Mouse (Mus musculus): ENCODE measurements around the gene Mef2b. TPM values are rescaled to one million over a fixed set of nuclear protein-coding genes. Genes with fewer than 3 reads are reported as not detected.

Mef2b gene
- polyA plus RNA-seq, 1 experiment = 0.05 TPM

DNA sequence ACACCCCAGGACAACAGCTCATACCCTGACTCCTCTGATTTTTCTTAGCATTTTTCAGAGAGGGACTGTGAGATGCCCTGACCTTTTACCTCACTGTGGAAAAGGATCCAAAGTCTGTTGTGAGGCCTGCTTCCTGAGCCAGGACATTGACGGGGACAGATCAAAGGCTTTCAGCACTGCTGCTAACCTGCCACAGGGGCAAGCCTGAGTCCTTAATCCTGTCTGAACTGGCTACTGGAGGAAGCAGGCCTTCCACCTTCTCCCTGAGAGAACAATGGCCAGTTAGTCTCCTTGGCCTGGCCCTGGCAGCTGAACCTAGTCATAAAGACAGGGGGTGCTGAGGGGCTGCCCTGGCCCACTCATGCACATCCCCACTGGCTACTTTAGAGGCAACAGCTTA is 68.6 kb downstream of the Mef2b start:
- no peak for TF ChIP-seq FOSL1 (IDR thresholded peaks at IDR 0.05; ENCODE audit: insufficient read depth, low read length, poor library complexity, severe bottlenecking)
- TF ChIP-seq MYOD1 (IDR thresholded peaks at IDR 0.05; ENCODE audit: control insufficient read depth, insufficient read length, low read depth) = no peak
- no peak for TF ChIP-seq USF1 (IDR thresholded peaks at IDR 0.05; ENCODE audit: low read depth)
- no peak for TF ChIP-seq CEBPB (IDR thresholded peaks at IDR 0.05; ENCODE audit: low read depth)
- no peak for TF ChIP-seq MAX (IDR thresholded peaks at IDR 0.05)
- no peak for TF ChIP-seq CTCF (IDR thresholded peaks at IDR 0.05; ENCODE audit: control insufficient read depth, insufficient read depth, insufficient read length)
- TF ChIP-seq MYOG (IDR thresholded peaks at IDR 0.05; ENCODE audit: control insufficient read depth, extremely low read depth, insufficient read length) = no peak
- no peak overlapping the region for H3ac ChIP-seq (ENCODE audit: control insufficient read depth, insufficient read length, low read depth)
- no peaks in the 10 kb centered on the region for H3K79me2 ChIP-seq (ENCODE audit: control insufficient read depth, insufficient read depth)
- peaks cover 4% of the 10 kb centered on the region for H3K27me3 ChIP-seq (ENCODE audit: control insufficient read depth, insufficient read depth, insufficient read length)
- no peaks in the 10 kb centered on the region for H3K79me3 ChIP-seq (ENCODE audit: low read depth)
- H3K4me3 ChIP-seq (ENCODE audit: insufficient read depth, poor library complexity, severe bottlenecking) = no peak overlapping the region
- H3K36me3 ChIP-seq (ENCODE audit: control insufficient read depth, insufficient read depth) = no peaks in the 10 kb centered on the region

DNA sequence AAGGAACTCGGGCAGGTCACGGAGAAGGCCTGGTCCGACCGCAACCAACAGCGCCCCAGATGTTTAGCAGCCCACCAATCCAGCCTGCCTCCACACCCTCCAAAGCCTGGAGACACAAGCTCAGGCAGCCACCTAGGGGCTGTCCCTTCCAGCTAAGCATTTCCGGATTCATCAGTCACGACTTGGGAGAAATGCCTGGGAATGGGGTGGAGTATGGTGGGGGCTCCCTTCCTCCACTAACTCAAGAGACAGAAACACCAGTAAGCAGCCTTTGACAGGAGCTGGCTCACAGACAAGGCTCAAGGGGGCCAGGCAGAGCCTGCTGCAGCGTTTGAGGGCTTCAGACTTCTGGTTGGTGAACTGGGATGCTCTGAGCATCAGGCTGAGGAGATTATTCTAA is 71.0 kb downstream of the Mef2b start:
- no peak overlapping the region for H3K4me3 ChIP-seq (ENCODE audit: insufficient read depth, poor library complexity, severe bottlenecking)

DNA sequence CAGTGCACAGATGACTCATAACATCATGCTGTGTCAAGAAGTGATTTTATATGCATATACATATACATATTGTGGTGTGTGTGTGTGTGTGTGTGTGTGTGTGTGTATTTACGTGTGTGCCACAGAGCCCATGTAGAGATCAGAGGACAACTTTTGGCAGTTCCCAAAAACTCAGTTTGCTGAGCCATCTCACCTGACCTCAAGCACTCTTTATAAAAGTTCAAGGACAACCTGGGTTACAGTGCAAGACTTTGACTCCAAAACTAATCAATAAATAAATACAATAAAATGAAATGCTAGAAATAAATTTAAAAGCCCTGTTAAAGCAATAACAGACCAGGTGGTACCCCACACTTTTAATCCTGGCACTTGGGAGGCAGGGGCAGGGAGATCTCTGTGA is 71.8 kb downstream of the Mef2b start:
- no peak for TF ChIP-seq FOSL1 (IDR thresholded peaks at IDR 0.05; ENCODE audit: insufficient read depth, low read length, poor library complexity, severe bottlenecking)
- TF ChIP-seq MYOG (IDR thresholded peaks at IDR 0.05; ENCODE audit: control insufficient read depth, extremely low read depth, insufficient read length) = no peak
- TF ChIP-seq CTCF (IDR thresholded peaks at IDR 0.05; ENCODE audit: control insufficient read depth, insufficient read depth, insufficient read length) = no peak
- TF ChIP-seq CEBPB (IDR thresholded peaks at IDR 0.05; ENCODE audit: low read depth) = no peak
- TF ChIP-seq MAX (IDR thresholded peaks at IDR 0.05) = no peak
- no peak for TF ChIP-seq USF1 (IDR thresholded peaks at IDR 0.05; ENCODE audit: low read depth)
- TF ChIP-seq MYOD1 (IDR thresholded peaks at IDR 0.05; ENCODE audit: control insufficient read depth, insufficient read length, low read depth) = no peak
- Histone ChIP-seq H3K27me3 (ENCODE audit: control insufficient read depth, insufficient read depth, insufficient read length) (peaks cover 4% of the 10 kb centered on the region), H3ac (ENCODE audit: control insufficient read depth, insufficient read length, low read depth) (no peak overlapping the region), H3K79me2 (ENCODE audit: control insufficient read depth, insufficient read depth) (no peaks in the 10 kb centered on the region), H3K4me3 (ENCODE audit: insufficient read depth, poor library complexity, severe bottlenecking) (peak overlapping the region; percentile 38), H3K79me3 (ENCODE audit: low read depth) (no peaks in the 10 kb centered on the region), H3K36me3 (ENCODE audit: control insufficient read depth, insufficient read depth) (no peaks in the 10 kb centered on the region)

More for the DNA sequence above, 71.0 kb downstream of the Mef2b start:
- H3K27me3 ChIP-seq (ENCODE audit: control insufficient read depth, insufficient read depth, insufficient read length) = peaks cover 4% of the 10 kb centered on the region
- no peaks in the 10 kb centered on the region for H3K36me3 ChIP-seq (ENCODE audit: control insufficient read depth, insufficient read depth)
- no peaks in the 10 kb centered on the region for H3K79me3 ChIP-seq (ENCODE audit: low read depth)
- TF ChIP-seq FOSL1 (IDR thresholded peaks at IDR 0.05; ENCODE audit: insufficient read depth, low read length, poor library complexity, severe bottlenecking) = no peak
- no peak for TF ChIP-seq USF1 (IDR thresholded peaks at IDR 0.05; ENCODE audit: low read depth)
- no peak for TF ChIP-seq MAX (IDR thresholded peaks at IDR 0.05)
- TF ChIP-seq MYOG (IDR thresholded peaks at IDR 0.05; ENCODE audit: control insufficient read depth, extremely low read depth, insufficient read length) = no peak
- no peak for TF ChIP-seq CEBPB (IDR thresholded peaks at IDR 0.05; ENCODE audit: low read depth)
- no peak for TF ChIP-seq MYOD1 (IDR thresholded peaks at IDR 0.05; ENCODE audit: control insufficient read depth, insufficient read length, low read depth)
- TF ChIP-seq CTCF (IDR thresholded peaks at IDR 0.05; ENCODE audit: control insufficient read depth, insufficient read depth, insufficient read length) = no peak
- no peak overlapping the region for H3ac ChIP-seq (ENCODE audit: control insufficient read depth, insufficient read length, low read depth)
- no peaks in the 10 kb centered on the region for H3K79me2 ChIP-seq (ENCODE audit: control insufficient read depth, insufficient read depth)

DNA sequence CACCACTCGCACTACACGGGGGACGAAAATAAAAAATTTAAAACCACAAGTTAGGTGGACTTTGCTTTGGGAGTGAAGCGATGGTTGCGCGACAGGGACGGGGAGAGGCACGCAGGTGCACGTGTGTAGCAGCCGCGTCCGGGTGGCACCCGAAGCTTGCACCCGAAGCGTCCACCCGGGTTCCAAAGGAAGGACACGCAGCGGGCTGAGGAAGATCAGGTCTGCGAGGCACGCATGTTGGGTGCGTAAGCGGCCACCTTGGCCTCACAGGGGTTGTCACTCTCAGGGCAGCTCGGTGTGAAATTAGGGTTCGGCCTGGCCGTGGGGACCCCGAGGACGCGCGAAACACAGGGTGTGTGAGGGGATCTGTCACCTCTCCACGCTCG is 72.2 kb downstream of the Mef2b start:
- H3K36me3 ChIP-seq (ENCODE audit: control insufficient read depth, insufficient read depth) = no peaks in the 10 kb centered on the region
- H3K4me3 ChIP-seq (ENCODE audit: insufficient read depth, poor library complexity, severe bottlenecking) = peak overlapping the region; percentile 38
- no peaks in the 10 kb centered on the region for H3K79me3 ChIP-seq (ENCODE audit: low read depth)
- H3K27me3 ChIP-seq (ENCODE audit: control insufficient read depth, insufficient read depth, insufficient read length) = peaks cover 4% of the 10 kb centered on the region
- TF ChIP-seq MAX (IDR thresholded peaks at IDR 0.05) (peak; percentile 55), CEBPB (IDR thresholded peaks at IDR 0.05; ENCODE audit: low read depth) (no peak)
- peak overlapping the region; percentile 27 for H3ac ChIP-seq (ENCODE audit: control insufficient read depth, insufficient read length, low read depth)
- H3K79me2 ChIP-seq (ENCODE audit: control insufficient read depth, insufficient read depth) = no peaks in the 10 kb centered on the region

DNA sequence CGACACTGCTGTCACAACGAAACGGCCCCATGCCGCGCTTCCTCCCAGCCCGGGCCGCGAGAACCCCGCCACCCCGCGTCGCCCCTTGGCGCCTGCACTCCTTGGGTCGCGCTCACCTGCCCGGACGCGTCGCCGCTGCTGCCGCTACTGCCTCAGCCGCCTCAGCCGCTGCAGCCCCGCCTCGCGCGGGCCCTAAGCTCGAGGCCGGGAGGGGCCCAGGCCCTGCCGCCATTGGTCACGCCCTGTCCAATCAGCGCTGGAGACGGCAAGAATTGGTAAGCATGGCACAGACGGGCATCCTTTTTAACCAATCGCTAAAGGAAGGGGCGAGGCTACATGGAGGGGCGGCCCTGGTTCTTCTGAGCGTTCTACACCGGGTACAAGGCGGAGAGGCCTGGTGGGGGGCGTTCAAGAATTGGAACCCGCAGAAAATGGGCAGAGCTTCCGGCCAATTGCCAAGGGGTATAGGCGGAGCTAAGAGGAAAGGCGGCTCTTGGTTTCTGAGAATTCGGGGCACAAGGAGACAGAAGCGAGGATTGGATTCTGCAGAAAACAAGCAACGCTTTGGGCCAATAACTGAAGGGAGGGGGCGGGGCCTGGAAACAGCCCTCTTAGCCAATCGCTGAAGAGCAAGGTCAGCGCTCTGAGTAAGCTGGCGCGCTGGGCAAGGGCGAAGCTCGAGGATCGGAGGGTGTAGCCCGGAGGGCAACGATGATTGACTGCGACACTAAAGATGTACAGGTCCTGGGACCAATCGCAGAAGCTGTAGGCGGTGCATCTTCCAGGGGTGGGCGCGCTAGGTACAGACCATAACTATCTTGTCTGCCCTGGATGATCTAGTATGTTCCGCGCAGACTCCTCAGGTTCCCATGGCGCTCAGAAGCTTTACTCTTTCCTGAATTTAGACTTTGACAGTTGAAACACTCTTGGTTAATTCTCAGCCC is 72.9 kb downstream of the Mef2b start, which contains the start of gene Slc25a42:
Gene Slc25a42, minus strand, starts transcription at position 194 of the 944 bp plus-strand sequence.
- Histone ChIP-seq H3ac (ENCODE audit: control insufficient read depth, insufficient read length, low read depth) (peak within 1 kb of the TSS; percentile 45), H3K79me2 (ENCODE audit: control insufficient read depth, insufficient read depth) (no peaks in the 10 kb centered on the region), H3K79me3 (ENCODE audit: low read depth) (no peaks in the 10 kb centered on the region), H3K36me3 (ENCODE audit: control insufficient read depth, insufficient read depth) (no peaks in the 10 kb centered on the region), H3K4me3 (ENCODE audit: insufficient read depth, poor library complexity, severe bottlenecking) (peak within 1 kb of the TSS; percentile 38), H3K27me3 (ENCODE audit: control insufficient read depth, insufficient read depth, insufficient read length) (no peaks in the 10 kb centered on the region)
- no peak for TF ChIP-seq MYOG (IDR thresholded peaks at IDR 0.05; ENCODE audit: control insufficient read depth, extremely low read depth, insufficient read length)
- TF ChIP-seq CEBPB (IDR thresholded peaks at IDR 0.05; ENCODE audit: low read depth) = no peak
- no peak for TF ChIP-seq USF1 (IDR thresholded peaks at IDR 0.05; ENCODE audit: low read depth)
- TF ChIP-seq MAX (IDR thresholded peaks at IDR 0.05) = no peak
- TF ChIP-seq MYOD1 (IDR thresholded peaks at IDR 0.05; ENCODE audit: control insufficient read depth, insufficient read length, low read depth) = no peak

DNA sequence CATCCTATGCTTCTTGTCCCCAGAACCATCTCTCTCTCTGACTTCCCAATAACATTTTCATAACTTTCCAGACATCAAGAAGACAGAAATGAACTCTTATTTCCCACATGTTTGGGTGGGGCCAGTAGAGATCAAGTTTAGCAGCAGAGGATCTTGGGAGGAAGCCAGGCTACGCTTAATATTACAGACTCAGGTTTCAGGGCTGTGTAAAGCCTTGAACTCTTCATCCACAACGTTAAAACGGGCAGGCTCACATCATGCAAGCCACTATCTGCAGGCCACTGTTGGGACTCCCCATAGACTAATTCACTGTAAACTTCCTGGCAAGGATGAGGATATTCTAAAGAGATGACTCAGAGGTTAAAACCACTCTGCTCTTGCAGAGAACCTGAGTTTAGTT is 74.9 kb downstream of the Mef2b start:
- no peaks in the 10 kb centered on the region for H3K36me3 ChIP-seq (ENCODE audit: control insufficient read depth, insufficient read depth)
- H3K79me3 ChIP-seq (ENCODE audit: low read depth) = no peaks in the 10 kb centered on the region
- no peaks in the 10 kb centered on the region for H3K27me3 ChIP-seq (ENCODE audit: control insufficient read depth, insufficient read depth, insufficient read length)
- no peaks in the 10 kb centered on the region for H3K79me2 ChIP-seq (ENCODE audit: control insufficient read depth, insufficient read depth)
- H3K4me3 ChIP-seq (ENCODE audit: insufficient read depth, poor library complexity, severe bottlenecking) = no peak overlapping the region
- no peak overlapping the region for H3ac ChIP-seq (ENCODE audit: control insufficient read depth, insufficient read length, low read depth)
- no peak for TF ChIP-seq CEBPB (IDR thresholded peaks at IDR 0.05; ENCODE audit: low read depth)
- TF ChIP-seq USF1 (IDR thresholded peaks at IDR 0.05; ENCODE audit: low read depth) = no peak
- no peak for TF ChIP-seq MAX (IDR thresholded peaks at IDR 0.05)
- no peak for TF ChIP-seq MYOG (IDR thresholded peaks at IDR 0.05; ENCODE audit: control insufficient read depth, extremely low read depth, insufficient read length)
- TF ChIP-seq CTCF (IDR thresholded peaks at IDR 0.05; ENCODE audit: control insufficient read depth, insufficient read depth, insufficient read length) = no peak
- TF ChIP-seq FOSL1 (IDR thresholded peaks at IDR 0.05; ENCODE audit: insufficient read depth, low read length, poor library complexity, severe bottlenecking) = no peak

All from C2C12 (cell line).